Mouse (Mus musculus) lung, adult 2 months (tissue): ENCODE data around the gene Majin.

ENCODE experiments used
- CTCF ChIP-seq: fragments of 200-500 bp; IDR thresholded peaks from 2 replicates; pipeline ENCODE4 v1.5.1; 2011; ENCODE audit warnings: mild to moderate bottlenecking, low read length, control low read depth; ENCODE audit not compliant: insufficient read depth
- POLR2A ChIP-seq: fragments of 200-500 bp; IDR thresholded peaks from 2 replicates; pipeline ENCODE4 v1.6.1; 2011; ENCODE audit warnings: low read depth, mild to moderate bottlenecking, control low read depth, low read length, borderline replicate concordance; ENCODE audit errors: extremely low read depth

- TF ChIP-seq CTCF, result no peak
- no peak for TF ChIP-seq POLR2A
Measured at GRCm38 (mm10) chr19:6245806-6246205, 61.6 kb downstream of the Majin start.
